Mouse (Mus musculus): ENCODE results near the gene Pdx1.

The Pdx1 gene

DNA sequence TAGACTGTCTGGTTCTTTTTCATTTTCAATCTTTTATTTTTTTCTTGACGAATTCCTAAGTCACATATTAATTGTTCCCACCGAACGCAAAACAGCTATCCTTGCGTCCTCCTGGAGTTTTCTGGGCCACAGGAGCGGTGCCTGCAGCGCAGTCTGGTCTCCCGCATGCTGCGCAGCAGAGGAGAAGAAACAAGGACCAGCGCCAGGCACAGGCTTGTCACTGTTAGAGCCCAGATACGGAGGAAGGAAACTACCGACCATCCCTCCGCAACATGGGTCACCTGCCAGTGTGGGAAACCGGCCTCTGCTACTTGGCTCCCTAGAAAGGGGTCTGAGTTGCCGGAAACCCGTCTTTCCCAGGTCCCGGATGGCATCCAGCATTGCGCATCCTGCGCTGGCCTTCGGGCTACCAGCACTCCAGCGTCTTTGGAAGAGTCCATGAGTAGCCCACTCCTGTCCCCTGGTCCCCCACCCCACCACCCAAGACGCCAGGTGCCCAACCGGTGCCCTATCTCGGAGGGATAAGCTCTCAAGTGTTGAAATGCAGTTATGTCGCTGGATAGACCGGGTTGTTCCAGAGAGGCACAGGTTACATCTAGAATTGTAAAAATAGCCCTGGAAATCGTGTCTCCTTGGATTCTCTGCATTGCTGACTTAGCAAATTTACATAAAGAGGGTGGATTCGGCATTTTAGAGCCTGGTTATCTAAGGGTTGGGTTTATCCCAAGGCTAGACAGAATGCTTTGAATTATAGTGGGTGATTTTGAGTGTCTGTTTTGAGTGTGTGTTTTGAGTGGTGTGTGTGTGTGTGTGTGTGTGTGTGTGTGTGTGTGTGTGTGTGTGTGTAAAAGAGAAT, 43.3 kb downstream of the Pdx1 start:
- DNase-seq, result no peak

DNA sequence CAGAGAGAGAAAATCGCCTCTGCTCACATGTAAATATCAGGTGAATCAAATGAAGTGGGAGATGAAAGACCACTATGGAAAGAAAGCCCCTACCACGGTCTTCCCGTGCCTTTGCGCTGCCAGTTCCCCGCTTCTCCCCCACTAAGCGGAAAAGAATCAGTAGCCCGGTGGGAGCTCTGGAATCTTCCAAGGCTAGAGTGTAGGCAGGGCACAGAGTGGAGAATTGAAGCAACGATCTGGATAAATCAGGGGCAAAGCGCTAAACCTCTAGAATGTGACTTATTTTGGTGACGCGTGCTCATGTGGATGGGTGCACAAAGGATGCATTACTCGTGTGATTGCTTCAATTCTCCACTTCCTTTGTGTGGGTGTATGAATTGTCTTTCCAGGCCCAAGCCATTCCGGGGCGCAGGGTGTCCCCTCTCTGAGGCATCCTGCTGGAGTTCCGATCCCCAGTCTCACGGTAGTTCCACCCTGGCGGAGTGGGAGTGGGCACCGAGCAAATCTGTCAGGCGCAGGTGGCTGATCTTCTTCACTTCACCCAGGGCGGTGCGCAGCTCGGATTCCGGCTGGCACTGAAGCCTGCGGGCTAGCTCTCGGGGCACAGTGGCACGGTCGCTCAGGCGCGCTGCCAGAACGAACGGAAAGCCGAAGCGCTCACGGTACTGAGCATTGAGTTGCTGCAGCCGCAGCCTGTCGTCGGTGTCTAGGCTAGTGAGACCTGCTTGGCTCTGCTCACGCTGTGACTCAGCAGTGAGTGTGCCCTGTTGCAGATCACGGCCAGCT, 45.1 kb downstream of the Pdx1 start:
- peak; percentile 19 to 46 for DNase-seq

DNA sequence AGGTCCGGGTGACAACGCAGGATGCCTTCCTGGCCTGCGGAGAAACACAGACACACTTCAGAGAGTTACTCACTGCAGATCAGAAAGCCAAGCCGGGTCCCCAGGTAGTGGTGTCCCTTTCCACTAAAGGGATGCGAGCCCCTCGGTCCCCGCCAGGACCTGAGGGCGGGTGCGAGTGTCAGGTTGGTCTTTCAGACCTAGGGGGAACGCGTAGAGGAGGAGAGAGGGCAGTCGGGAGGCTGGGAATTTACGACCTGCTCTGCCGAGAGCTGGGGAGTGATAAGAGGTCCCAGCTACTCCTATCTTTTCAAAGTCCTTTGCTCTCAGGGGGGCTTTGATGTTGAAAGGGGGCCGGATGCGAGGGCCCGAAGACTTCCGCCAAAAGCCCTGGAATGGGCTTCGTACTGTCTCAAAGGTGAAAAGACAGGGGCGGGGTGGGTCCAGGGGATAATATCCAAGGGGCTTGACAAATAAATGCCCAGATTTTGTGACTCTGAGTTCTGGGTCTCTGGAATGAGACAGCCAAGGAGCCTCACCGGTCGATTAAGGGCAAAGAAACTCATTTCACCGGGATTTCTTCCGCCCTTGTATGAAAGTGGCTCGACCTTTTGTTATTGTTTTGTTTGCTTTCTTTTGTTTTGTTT, 45.8 kb downstream of the Pdx1 start:
- DNase-seq, result no peak

DNA sequence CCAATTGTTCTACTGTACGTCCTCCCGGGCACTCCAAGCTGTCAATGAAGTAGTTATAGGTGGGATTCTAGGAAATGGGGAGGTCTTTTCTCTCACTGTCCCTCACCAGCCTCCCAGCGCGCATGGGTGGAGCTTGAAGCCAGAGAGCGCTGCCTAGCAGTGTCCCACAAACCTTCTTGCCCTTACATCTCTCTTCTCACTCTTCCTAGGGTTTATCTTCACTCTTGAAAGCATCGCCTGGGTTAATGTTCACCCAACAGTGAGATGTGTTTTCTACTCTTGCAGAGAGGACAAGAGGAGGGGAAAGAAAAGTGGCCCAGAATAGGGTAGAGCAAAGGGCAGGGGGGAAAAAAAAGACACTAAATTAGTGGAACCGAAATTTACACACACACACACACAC, 47.6 kb downstream of the Pdx1 start:
- DNase-seq, result no peak

DNA sequence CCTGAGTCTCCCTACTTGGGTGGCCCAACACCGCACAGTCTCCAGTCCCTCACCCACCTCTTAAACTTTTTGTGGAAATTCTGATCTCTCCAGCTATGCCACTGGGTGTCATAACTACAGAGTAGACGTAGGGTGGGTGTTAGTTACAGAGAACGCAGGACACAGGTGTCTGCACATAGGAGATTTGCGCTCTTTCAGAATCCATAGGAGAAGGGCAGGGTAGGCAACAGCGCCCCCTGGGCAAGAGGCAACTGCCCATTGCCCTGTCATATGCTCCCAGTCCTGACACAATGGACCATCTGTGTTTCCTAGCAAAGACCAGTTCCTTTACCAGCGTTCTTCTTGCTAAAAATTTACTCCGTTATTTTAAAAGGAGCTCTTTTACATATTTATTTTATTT, 48.2 kb downstream of the Pdx1 start:
- DNase-seq, result peak in 1 of 2 experiments; percentile 18

DNA sequence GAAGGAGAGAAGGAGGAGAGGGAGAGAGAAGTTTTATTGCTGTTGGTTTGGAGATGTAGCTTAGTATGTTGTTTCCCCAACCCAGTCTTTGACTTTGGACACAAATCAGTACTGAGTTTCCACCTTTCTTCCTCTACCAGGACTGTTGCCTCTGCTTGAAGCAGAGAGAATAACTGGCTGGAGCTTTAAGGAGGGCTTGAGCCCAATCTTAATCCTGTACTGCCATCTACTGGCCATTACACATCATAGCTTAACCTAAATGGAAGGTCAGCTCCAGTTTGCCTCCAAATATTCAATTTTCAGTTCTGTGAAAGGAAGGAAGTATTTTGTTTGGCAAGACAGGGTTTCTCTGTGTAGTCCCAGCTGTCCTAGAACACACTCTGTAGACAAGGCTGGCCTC, 49.9 kb downstream of the Pdx1 start:
- no peak for DNase-seq

DNA sequence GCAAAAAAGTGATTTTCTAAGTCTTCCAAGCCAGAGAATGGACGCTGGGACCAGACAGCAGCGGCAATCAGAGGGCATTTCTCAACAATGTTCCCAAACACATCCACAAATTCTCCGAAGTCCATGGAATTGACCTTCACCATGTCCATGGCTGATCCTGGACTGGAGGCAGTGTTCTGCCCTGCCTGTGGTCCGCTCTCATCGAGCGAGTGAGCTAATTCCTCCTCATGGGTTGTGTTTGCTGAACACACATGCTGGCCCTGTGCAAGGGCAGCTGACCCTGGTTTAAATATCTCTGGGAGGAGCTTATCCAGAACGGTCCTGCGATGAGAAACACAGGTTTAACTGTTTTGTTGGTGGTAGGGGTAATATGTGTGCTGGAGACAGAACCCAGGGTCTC, 52.4 kb downstream of the Pdx1 start, which contains the start of gene Urad:
Urad (minus strand) TSS at position 258 of the 400 bp plus-strand sequence.
- no peak for DNase-seq

DNA sequence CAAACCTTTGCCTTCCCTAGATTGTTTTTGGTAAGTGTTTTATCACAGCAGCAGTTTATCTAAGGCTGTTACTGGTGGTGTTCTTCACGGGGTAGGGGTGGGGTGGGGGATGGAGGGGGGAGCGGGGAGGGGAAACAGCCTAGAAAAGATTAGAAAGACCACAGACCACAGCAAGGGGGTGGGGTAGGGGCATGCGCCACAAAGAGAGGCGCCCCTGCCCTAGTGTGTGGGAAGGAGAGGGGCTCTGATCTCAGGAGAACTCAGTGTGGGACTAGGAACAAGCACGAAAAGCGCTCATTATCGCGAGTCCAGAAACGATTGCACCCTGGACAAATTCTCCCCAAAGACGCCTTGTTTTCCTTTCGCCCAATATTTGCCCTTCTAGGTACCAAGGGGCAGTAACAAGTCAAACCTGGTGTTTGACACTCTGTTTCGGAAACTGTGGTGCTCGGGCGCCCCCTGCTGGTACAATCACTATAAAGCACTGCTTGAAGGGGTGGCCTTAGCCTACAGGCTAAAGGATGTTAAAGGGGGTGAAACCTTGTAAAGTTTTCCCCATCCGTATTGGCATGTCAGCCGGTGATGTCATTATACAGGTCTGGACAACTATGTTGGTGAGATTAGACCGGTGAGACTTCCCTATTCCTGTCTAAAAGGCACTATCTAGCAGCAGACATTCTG, 53.6 kb downstream of the Pdx1 start:
- DNase-seq, result peak; percentile 66 to 83
